Mouse (Mus musculus): ENCODE data around the gene Socs4. TPM values are rescaled to one million over a fixed set of nuclear protein-coding genes. Genes with fewer than 3 reads are reported as not detected.

Socs4 gene
- polyA plus RNA-seq, 1 experiment from 2014 or later: 2.9 TPM

DNA sequence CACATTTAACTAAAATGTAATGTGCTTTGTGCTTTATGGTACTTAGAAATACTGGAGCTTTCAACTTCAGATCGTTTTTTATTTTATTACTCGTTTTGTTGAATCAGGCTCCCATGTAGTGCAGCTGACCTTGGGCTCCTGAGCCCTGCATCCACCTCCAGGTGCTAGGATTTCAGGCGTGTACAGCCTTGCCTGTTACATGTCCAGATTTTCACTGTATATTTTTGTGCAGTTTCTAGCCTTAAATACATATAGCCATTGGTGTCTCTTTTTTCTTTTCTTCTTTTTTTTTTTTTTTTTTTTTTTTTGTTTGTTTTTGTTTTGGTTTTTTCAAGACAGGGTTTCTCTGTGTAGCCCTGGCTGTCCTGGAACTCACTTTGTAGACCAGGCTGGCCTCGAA, 4.8 kb downstream of the Socs4 start:
- WGBS: 89% methylated on average over 4 of the region's 4 CpGs
- Histone ChIP-seq H3K4me1 (ENCODE audit: control insufficient read depth, insufficient read depth, low read length) (0 out of 2 replicates have a peak, but pooled peaks cover 4% of the 10 kb centered on the region), H3K4me3 (ENCODE audit: low read length) (no peak overlapping the region), H3K9me3 (ENCODE audit: control insufficient read depth, low read length) (no peaks in the 10 kb centered on the region), H3K4me2 (ENCODE audit: low read depth, low read length) (no peak overlapping the region), H3K27me3 (replicated peaks; ENCODE audit: control insufficient read depth, insufficient read depth, low read length) (no peaks in the 10 kb centered on the region), H3K9ac (ENCODE audit: low read depth, low read length) (no peak overlapping the region), H3K36me3 (ENCODE audit: control insufficient read depth, insufficient read depth, low read length) (no peaks in the 10 kb centered on the region), H3K27ac (ENCODE audit: low read length) (no peak overlapping the region)
- ATAC-seq: no peak

DNA sequence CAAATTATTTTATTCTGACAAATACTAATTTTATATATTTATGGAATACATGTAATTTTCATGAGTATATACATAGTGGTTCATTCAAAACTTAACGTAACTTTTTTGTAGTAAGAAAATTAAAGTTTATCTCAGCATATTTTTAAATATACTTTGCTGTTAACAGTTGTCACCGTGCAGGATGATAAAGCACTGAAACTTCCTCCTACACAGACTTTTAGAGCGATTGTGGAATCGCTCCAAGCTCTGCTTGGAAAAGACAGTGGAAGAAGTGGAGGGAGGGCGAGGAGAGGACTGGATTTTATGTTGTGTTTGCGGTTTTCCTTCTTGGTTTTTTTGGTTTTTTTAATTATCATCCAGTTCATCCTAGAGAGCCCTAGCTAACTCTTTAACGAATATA, 6.8 kb downstream of the Socs4 start:
- Histone ChIP-seq H3K9me3 (ENCODE audit: control insufficient read depth, low read length) (no peaks in the 10 kb centered on the region), H3K9ac (ENCODE audit: low read depth, low read length) (no peak overlapping the region), H3K27ac (ENCODE audit: low read length) (no peak overlapping the region), H3K27me3 (replicated peaks; ENCODE audit: control insufficient read depth, insufficient read depth, low read length) (no peaks in the 10 kb centered on the region), H3K4me3 (ENCODE audit: low read length) (no peak overlapping the region), H3K4me1 (ENCODE audit: control insufficient read depth, insufficient read depth, low read length) (0 out of 2 replicates have a peak, but pooled peaks cover 4% of the 10 kb centered on the region), H3K36me3 (ENCODE audit: control insufficient read depth, insufficient read depth, low read length) (no peaks in the 10 kb centered on the region), H3K4me2 (ENCODE audit: low read depth, low read length) (no peak overlapping the region)
- 60% methylated on average over 7 of the region's 7 CpGs for WGBS
- no peak for ATAC-seq

DNA sequence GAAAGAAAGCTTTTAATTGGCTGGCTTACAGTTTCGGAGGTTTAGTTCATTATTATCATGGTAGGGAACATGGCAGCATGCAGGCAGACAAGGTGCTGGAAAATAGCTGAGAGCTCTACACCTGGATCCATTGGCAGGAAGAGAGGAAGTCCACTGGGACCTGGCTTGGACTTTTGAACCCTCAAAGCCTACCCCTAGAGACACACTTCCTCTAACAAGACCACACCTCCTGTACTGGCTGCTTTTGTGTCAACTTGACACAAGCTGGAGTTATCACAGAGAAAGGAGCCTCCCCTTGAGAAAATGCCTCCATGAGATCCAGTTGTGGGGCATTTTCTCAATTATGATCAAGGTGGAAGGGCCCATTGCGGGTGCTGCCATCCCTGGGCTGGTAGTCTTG, 8.5 kb downstream of the Socs4 start:
- H3K4me2 ChIP-seq (ENCODE audit: low read depth, low read length): no peak overlapping the region
- H3K27ac ChIP-seq (ENCODE audit: low read length): no peak overlapping the region
- 97% methylated on average over 2 of the region's 2 CpGs for WGBS
- no peak overlapping the region for H3K9ac ChIP-seq (ENCODE audit: low read depth, low read length)
- H3K4me3 ChIP-seq (ENCODE audit: low read length): no peak overlapping the region
- peaks cover 7% of the 10 kb centered on the region; the same call in 1 of the 2 replicates for H3K36me3 ChIP-seq (ENCODE audit: control insufficient read depth, insufficient read depth, low read length)
- no peaks in the 10 kb centered on the region for H3K9me3 ChIP-seq (ENCODE audit: control insufficient read depth, low read length)
- H3K4me1 ChIP-seq (ENCODE audit: control insufficient read depth, insufficient read depth, low read length): 0 out of 2 replicates have a peak, but pooled peaks cover 4% of the 10 kb centered on the region
- peak; percentile 83 for ATAC-seq
- H3K27me3 ChIP-seq (replicated peaks; ENCODE audit: control insufficient read depth, insufficient read depth, low read length): no peaks in the 10 kb centered on the region

DNA sequence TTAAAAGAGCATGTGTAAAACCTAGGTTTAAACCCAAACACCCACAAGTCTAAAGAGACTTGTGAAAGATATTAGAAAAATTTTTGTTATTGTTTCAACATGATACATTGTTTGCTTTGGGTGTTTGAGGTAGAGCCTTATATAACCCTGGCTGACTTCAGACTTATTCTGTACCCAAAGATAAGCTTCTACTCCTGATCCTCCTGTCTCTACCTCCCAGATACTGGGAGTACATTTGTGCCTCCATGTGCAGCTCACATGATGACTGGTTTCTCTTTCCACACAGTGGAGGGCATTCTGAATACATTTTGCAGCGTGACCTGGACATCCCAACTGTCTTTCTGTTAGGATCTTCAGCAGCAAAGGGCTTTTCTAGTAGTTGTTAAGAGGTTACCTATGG, 9.5 kb downstream of the Socs4 start:
- no peak for ATAC-seq
- Histone ChIP-seq H3K27me3 (replicated peaks; ENCODE audit: control insufficient read depth, insufficient read depth, low read length) (no peaks in the 10 kb centered on the region), H3K4me3 (ENCODE audit: low read length) (no peak overlapping the region), H3K9ac (ENCODE audit: low read depth, low read length) (no peak overlapping the region), H3K36me3 (ENCODE audit: control insufficient read depth, insufficient read depth, low read length) (peaks cover 10% of the 10 kb centered on the region; the same call in 1 of the 2 replicates), H3K4me2 (ENCODE audit: low read depth, low read length) (no peak overlapping the region), H3K27ac (ENCODE audit: low read length) (no peak overlapping the region), H3K9me3 (ENCODE audit: control insufficient read depth, low read length) (no peaks in the 10 kb centered on the region), H3K4me1 (ENCODE audit: control insufficient read depth, insufficient read depth, low read length) (0 out of 2 replicates have a peak, but pooled peaks cover 4% of the 10 kb centered on the region)
- 86% methylated on average over 1 of the region's 1 CpGs for WGBS

DNA sequence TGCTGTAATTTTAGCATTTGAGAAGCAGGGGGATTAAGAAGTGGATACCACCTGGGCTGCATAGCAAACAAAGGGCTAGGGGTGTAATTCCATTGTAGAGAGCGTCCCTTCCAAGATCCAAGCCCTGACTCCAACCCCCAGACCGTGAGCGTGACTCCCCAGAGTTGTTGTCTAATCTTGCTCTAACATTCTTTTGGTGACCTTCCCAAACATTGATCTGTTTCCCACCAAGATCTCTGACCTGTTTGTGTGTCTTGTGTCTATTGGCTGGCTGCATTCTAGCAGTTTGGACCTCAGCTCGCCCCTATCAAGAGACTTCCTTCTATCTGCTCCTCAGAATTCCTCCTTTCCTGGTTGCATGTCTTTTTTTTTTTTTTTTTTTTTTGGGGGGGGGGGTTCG, 10.3 kb downstream of the Socs4 start:
- H3K27ac ChIP-seq (ENCODE audit: low read length): no peak overlapping the region
- no peaks in the 10 kb centered on the region for H3K9me3 ChIP-seq (ENCODE audit: control insufficient read depth, low read length)
- WGBS: 82% methylated on average over 5 of the region's 5 CpGs
- no peak overlapping the region for H3K4me3 ChIP-seq (ENCODE audit: low read length)
- peaks cover 10% of the 10 kb centered on the region; the same call in 1 of the 2 replicates for H3K36me3 ChIP-seq (ENCODE audit: control insufficient read depth, insufficient read depth, low read length)
- no peak overlapping the region for H3K4me2 ChIP-seq (ENCODE audit: low read depth, low read length)
- 0 out of 2 replicates have a peak, but pooled peaks cover 4% of the 10 kb centered on the region for H3K4me1 ChIP-seq (ENCODE audit: control insufficient read depth, insufficient read depth, low read length)
- no peak overlapping the region for H3K9ac ChIP-seq (ENCODE audit: low read depth, low read length)
- H3K27me3 ChIP-seq (replicated peaks; ENCODE audit: control insufficient read depth, insufficient read depth, low read length): no peaks in the 10 kb centered on the region
- ATAC-seq: no peak

DNA sequence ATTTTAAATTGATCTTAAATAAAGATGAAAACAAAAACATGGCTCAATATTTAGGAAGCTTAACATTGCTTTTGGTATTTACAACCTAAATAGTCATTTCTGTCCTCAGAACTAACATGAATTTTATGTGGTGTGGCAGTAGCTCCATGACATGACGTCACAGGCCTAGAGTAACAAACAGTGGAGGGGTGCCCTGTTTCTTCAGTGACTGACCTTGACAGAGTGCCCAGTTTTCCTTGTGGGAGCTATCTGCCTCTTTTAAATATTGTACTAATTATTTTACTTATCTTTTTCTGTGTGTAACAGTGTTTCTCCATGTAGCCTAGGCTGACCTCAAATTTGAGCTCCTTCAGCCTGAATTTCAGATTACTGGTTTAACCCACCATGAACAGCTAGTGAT, 15.0 kb downstream of the Socs4 start:
- Histone ChIP-seq H3K4me2 (ENCODE audit: low read depth, low read length) (no peak overlapping the region), H3K4me1 (ENCODE audit: control insufficient read depth, insufficient read depth, low read length) (0 out of 2 replicates have a peak, but pooled peaks cover 2% of the 10 kb centered on the region), H3K36me3 (ENCODE audit: control insufficient read depth, insufficient read depth, low read length) (peaks cover 10% of the 10 kb centered on the region; the same call in 1 of the 2 replicates), H3K4me3 (ENCODE audit: low read length) (no peak overlapping the region), H3K9me3 (ENCODE audit: control insufficient read depth, low read length) (no peaks in the 10 kb centered on the region), H3K27ac (ENCODE audit: low read length) (no peak overlapping the region), H3K27me3 (replicated peaks; ENCODE audit: control insufficient read depth, insufficient read depth, low read length) (no peaks in the 10 kb centered on the region), H3K9ac (ENCODE audit: low read depth, low read length) (no peak overlapping the region)
- 74% methylated on average over 1 of the region's 1 CpGs for WGBS
- ATAC-seq: no peak

DNA sequence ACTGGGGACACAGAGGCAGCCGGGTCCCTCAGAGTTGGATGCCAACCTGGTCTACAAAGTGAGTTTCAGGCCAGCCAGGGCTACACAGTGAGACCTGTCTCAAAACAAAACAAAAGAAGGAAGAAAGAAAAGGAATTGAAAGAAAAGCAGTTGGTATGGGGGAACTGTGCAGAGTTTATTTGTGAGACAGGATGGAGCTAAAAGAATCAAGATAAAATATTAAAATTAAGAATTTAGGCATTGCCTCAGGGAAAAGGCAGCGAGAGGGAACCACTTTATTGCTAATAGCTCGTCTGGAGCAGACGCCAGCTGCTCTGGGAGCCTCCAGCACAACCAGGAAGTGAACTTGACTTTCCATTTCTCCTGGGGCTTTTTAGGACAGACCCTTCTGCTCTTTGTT, 17.4 kb downstream of the Socs4 start:
- Histone ChIP-seq H3K9me3 (ENCODE audit: control insufficient read depth, low read length) (no peaks in the 10 kb centered on the region), H3K4me1 (ENCODE audit: control insufficient read depth, insufficient read depth, low read length) (0 out of 2 replicates have a peak, but pooled peaks cover 2% of the 10 kb centered on the region), H3K4me3 (ENCODE audit: low read length) (no peak overlapping the region), H3K36me3 (ENCODE audit: control insufficient read depth, insufficient read depth, low read length) (peaks cover 10% of the 10 kb centered on the region; the same call in 1 of the 2 replicates), H3K4me2 (ENCODE audit: low read depth, low read length) (no peak overlapping the region), H3K9ac (ENCODE audit: low read depth, low read length) (0 out of 2 replicates have a peak overlapping the region, but pooled peaks have one; percentile 36), H3K27me3 (replicated peaks; ENCODE audit: control insufficient read depth, insufficient read depth, low read length) (no peaks in the 10 kb centered on the region), H3K27ac (ENCODE audit: low read length) (0 out of 2 replicates have a peak overlapping the region, but pooled peaks have one; percentile 23)
- no peak for ATAC-seq
- WGBS: 33% methylated on average over 4 of the region's 4 CpGs

DNA sequence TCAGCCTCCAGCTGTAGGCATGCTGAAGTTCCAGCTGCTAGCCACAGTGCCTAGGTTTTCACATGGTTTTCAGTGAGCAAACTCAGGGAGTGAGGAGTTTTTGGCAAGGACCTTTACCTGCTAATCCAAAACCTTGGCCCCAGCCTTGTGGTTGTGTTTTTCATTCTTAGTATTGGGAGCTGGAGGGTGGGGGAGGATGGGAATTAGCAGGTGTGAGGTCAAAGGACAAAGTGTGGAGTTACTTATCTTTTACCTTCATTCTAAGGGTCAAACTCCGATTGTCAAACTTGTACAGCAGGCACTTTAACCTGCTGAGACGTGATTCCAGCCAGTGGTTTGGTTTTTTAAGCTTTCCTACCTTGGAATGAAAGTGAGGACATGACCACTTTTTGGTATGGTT, 19.5 kb downstream of the Socs4 start:
- H3K36me3 ChIP-seq (ENCODE audit: control insufficient read depth, insufficient read depth, low read length): no peaks in the 10 kb centered on the region
- no peaks in the 10 kb centered on the region for H3K27me3 ChIP-seq (replicated peaks; ENCODE audit: control insufficient read depth, insufficient read depth, low read length)
- no peak overlapping the region for H3K4me3 ChIP-seq (ENCODE audit: low read length)
- peak overlapping the region; percentile 73 for H3K27ac ChIP-seq (ENCODE audit: low read length)
- peak overlapping the region; percentile 19; the same call in 1 of the 2 replicates for H3K4me2 ChIP-seq (ENCODE audit: low read depth, low read length)
- H3K9ac ChIP-seq (ENCODE audit: low read depth, low read length): no peak overlapping the region
- H3K9me3 ChIP-seq (ENCODE audit: control insufficient read depth, low read length): no peaks in the 10 kb centered on the region
- ATAC-seq: peak; percentile 67
- 50% methylated on average over 2 of the region's 2 CpGs for WGBS
- H3K4me1 ChIP-seq (ENCODE audit: control insufficient read depth, insufficient read depth, low read length): peaks cover 13% of the 10 kb centered on the region

DNA sequence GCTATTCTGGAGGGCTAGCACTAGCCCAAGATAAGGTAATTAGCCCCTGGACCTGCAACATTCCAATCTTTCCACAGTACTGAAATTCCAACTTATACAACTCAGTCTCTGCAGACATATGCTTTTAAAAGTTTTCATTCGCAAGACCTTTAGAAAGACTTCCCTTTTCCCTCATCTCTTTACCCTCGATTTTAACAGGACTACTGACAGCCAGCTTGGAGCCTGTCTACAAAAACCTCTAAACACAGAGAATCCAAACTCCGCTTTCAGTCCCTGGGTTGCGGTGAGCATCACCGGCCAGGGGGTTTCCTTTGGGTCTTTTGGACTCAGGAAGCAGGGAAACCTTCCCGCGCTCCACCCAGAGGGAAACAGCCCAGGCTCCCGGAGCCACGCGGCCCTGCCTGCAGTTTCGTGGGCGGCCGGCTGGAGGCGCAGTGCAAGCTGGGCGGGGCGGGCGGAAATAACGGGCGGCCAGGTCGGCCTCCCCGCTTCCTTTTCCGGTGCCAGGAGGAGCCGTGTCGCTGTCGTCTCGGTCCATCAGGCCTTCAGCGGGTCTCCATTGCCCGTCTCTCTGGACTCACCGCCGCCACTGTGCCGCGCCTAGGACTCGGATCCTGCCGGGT, 21.2 kb downstream of the Socs4 start, which contains the start of gene Mapk1ip1l:
Gene Mapk1ip1l, plus strand, starts transcription at position 482 of the 623 bp plus-strand sequence.
- H3K9ac ChIP-seq (ENCODE audit: low read depth, low read length): peak within 1 kb of the TSS; percentile 99
- H3K4me3 ChIP-seq (ENCODE audit: low read length): peak within 1 kb of the TSS; percentile 100
- peak; percentile 81 for ATAC-seq
- no peaks in the 10 kb centered on the region for H3K36me3 ChIP-seq (ENCODE audit: control insufficient read depth, insufficient read depth, low read length)
- peak within 1 kb of the TSS; percentile 68 for H3K4me2 ChIP-seq (ENCODE audit: low read depth, low read length)
- no peaks in the 10 kb centered on the region for H3K27me3 ChIP-seq (replicated peaks; ENCODE audit: control insufficient read depth, insufficient read depth, low read length)
- no peaks in the 10 kb centered on the region for H3K9me3 ChIP-seq (ENCODE audit: control insufficient read depth, low read length)
- peak within 1 kb of the TSS; percentile 97 for H3K27ac ChIP-seq (ENCODE audit: low read length)
- under 1% methylated on average over 34 of the region's 34 CpGs for WGBS
- H3K4me1 ChIP-seq (ENCODE audit: control insufficient read depth, insufficient read depth, low read length): peaks cover 13% of the 10 kb centered on the region

Data from intestine, embryonic 16.5 days (tissue).